Mouse (Mus musculus): ENCODE results near the gene Fjx1. TPM values are rescaled to one million over a fixed set of nuclear protein-coding genes. Genes with fewer than 3 reads are reported as not detected.

The Fjx1 gene
- total RNA-seq, 2 experiments from 2014 or later = 3.3 to 4.1 TPM

- no peak for DNase-seq
Measured at GRCm38 (mm10) chr2:102426434-102426833, 25.9 kb downstream of the Fjx1 start.

- peak; percentile 41 for DNase-seq
Measured at GRCm38 (mm10) chr2:102416149-102416743, 36.1 kb downstream of the Fjx1 start.

GRCm38 (mm10) chr2:102412738-102413137 lies 39.6 kb downstream of the Fjx1 start:
- DNase-seq = no peak

DNA sequence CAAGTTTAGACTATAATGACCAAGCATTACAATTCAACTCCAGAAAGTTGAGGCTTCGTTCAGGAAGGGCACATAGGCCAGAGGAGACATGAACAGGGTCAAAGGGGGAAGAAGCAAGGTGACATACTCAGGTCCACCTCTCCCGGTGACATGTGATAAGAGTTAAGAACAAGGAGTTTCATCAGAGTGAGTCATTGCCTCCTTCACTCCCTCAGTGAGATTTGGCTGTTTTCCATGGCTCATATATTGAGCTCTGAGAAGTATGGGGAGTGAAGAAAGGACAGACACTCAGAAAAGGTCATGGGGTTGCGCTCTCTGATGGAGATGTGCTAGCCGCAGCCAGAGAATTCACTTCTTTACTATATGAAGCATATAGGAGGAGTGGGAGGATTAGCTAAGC lies 41.7 kb downstream of the Fjx1 start:
- no peak for DNase-seq

DNA sequence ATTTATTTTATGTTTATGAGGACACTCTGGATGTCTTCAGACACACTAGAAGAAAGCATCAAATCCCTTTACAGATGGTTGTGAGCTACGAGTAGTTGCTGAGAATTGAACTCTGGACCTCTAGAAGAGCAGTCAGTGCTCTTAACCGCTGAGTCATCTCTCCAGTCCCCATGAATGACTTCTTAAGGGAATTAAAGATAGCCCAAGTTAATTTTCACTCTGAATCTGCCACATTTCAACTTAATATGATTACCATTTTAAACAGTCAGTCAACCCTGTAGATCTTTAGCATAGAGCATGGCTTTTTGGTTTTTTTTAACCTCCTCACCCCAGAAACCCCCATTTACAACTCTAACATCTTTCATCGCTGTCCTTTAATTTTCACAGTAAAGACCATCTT lies 42.6 kb downstream of the Fjx1 start:
- no peak for DNase-seq

DNA sequence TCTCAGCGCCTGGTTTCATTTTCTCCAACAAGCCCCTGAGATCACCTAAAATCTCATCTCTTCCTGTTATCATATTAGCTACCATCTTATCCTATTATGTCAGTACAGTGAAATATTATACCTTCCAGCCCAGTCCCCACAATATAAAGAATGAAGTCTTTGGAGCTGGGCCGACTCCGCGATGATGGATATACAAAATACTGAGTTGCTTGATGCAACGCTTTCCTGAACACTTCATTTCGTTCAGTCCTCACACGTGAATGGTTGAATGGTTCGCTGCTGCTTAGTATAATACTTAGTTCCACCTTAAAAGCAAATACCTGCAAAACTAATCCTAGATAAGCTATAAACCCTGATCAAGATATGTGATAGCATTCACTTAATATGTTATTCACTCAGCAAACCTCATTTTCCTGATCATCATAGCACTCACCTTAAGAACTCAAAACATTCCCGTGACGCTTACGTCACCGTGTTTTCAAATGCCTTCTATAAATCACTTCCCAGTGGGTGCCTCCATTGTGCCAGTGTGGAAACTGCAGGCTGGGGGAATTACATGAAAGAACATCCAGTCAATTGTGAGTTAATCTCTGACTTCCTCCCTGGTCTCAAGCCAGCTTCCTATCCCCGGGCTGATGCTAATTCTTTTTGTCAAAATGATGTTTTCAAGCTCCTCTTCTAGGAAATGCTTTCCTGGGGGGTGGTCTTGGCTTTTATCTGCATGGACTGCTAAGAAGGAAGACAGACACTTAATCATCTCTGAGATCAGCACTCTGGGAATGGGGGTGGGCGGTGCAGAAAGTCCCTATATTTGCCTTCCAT lies 44.7 kb downstream of the Fjx1 start, which contains the start of gene Trim44:
Trim44 (minus strand) TSS at position 466 of the 822 bp plus-strand sequence.
- no peak for DNase-seq

- DNase-seq = no peak
Measured at GRCm38 (mm10) chr2:102406324-102407304, 45.7 kb downstream of the Fjx1 start.

GRCm38 (mm10) chr2:102403982-102404381 lies 48.3 kb downstream of the Fjx1 start:
- DNase-seq = no peak

DNA sequence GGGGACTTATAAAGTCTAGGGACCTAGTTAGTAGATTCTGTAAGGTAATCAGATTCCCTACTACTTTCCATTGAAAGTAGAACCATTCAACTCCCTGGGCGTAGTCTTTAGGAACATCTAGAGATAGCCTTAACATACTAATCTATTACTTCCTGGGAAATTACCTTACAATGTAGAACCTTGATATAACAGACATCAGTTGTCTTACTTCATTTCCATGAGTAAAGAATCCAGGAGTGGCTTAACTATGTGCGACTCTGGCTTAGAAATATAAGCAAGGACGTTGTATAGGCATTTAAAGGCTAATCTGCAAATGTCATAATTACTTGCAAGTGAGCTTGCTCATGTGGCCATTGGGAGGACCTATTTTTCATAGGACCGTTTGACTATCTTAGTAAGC lies 49.0 kb downstream of the Fjx1 start:
- no peak for DNase-seq

DNA sequence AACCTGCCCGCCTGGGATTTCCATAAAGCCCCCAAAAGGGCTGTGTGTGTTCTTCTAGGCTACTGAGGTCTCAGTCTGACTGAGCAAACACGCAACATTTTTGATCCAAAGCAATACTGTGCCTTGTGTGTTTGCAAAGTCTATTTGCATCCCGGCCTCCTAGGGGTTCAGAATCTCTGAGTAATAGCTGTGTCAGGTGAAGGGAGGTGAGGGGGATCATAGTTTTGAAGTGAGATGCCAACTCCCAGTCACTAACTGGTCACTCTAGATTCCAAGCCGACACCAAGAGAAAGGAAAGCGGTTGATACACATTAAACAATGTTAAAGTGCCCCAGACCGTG lies 51.0 kb downstream of the Fjx1 start:
- DNase-seq = no peak

- peak; percentile 76 for DNase-seq
Measured at GRCm38 (mm10) chr2:102400605-102401351, 51.5 kb downstream of the Fjx1 start.

DNA sequence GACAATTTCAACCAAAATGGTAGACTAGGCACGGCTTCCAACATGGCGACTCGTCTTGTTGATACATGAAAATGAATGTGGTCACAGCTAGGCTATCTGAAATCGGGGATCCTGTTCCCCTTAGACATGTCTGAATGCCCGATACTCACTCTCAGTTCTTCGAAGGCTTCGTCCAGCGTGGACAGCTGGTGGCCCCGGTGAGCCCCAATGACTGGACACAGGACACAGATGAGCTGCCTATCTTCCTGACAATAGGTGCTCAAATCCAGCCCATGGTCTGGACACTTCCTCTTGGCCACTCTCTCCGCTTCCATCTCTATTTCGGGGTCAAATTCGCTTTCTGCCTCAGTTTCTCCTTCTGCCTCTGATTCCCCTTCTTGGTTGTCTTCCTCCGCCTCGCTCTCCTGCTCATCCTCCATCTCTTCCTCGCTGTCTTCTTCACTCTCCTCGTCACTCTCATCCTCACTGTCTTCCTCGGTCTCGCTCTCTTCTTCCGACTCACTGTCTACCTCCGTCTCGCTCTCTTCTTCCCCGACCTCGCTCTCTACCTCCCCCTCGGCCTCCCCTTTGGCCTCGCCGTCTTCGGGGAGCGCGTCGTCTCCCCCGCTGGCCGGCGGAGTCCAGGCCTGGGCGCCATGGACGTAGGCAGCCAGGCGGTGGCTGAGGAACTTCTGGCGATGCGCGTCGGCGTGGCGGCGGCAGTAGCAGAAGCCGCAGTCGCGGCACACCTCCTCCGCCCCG lies 52.3 kb downstream of the Fjx1 start:
- DNase-seq = no peak

Other genes starting within 250 kb of the Fjx1 start
- gene Trim44, start 44.7 kb downstream of the Fjx1 start, total RNA-seq (2021) = 10 to 100 TPM; 27.1 to 32.2 TPM
- 10 to 100 TPM; 20.7 to 30.6 TPM for gene Pamr1, start 97.5 kb upstream of the Fjx1 start, total RNA-seq (2021)
- 1 to 10 TPM; 2.3 to 2.4 TPM for gene Slc1a2, start 206.2 kb upstream of the Fjx1 start, total RNA-seq (2021)

Data from gastrocnemius, postnatal 10 days (tissue).